Mouse (Mus musculus) testis, adult 2 months (tissue): ENCODE measurements at regions not wholly inside any gene's neighbourhood (a gene's known extent, or its start where the extent isn't known, plus 50 kb on each side); places are given as distances from the start of the nearest gene placed in this dataset.

Experiments used
- CTCF ChIP-seq: fragments of 200-500 bp; IDR thresholded peaks from 2 replicates; pipeline ENCODE4 v1.5.1; 2012; ENCODE audit warnings: low read depth, mild to moderate bottlenecking, inconsistent platforms, low read length, moderate library complexity; ENCODE audit not compliant: control insufficient read depth, insufficient read depth, insufficient replicate concordance
- POLR2A ChIP-seq: fragments of 200-500 bp; IDR thresholded peaks from 2 replicates; pipeline ENCODE4 v1.6.1; 2012; ENCODE audit warnings: low read depth, mild to moderate bottlenecking, inconsistent platforms, low read length, moderate library complexity; ENCODE audit not compliant: control insufficient read depth

GRCm38 (mm10) chr15:67840671-67841070 is 1340.0 kb upstream of the Lrrc6 start:
- TF ChIP-seq POLR2A: no peak
- TF ChIP-seq CTCF: no peak
